In the genomic region with DNA sequence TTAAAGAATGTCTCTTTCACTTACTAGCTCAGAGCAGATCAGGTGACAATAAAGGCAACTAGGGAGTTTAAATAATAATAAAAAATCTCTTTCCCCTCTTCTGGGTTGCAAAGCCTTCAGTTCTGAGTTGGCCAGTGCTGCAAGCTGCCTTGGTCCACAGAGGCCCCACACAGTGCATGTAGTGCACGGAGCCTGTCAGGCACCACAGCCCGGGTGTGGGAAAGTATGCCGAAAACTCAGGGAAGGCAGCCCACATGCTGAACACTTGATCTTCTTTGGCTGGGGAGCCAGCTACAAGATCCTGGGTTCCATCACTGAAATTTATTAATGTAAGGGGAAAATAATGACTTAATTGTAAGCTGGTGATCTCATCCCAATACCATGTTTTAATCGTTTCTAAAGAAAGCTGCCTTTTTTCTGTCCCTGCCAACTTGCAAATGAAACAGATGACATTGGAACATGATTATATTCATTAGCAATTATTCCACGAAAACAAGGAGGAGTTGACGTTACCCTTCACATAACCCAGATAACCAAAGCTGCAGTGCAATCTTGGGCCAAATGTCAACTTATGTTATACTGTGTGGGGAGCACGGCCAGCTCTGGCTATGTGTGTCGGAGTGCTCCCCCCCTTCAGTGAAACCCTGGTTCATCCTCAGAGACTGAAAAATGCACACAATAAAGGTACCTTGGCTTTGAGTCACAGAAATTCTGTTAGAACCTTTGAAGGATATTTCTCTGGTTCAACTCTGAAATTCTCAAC, we compare ENCODE assay signal across 15 mouse cellular contexts.
DNase-seq lines count a peak whose midpoint lies in the region; ATAC-seq and TF ChIP-seq lines count a peak whose summit lies in the region.
"Had no signal": no experiment of that assay in that cellular context is flagged by ENCODE, and none has a peak within 500 bp of the region (broad histone marks: within the 10 kb centered on the region; RNA-seq: fewer than 3 reads in every experiment).

No protein-coding gene starts in this region.

- DNase-seq in forebrain, postnatal 0 days, result peak; percentile 21
- no peak for DNase-seq in forebrain, embryonic 10.5 days (ENCODE audit: extremely low spot score, low spot score)
- DNase-seq in hindbrain, postnatal 0 days (ENCODE audit: low spot score), result no peak
- no peak for DNase-seq in midbrain, embryonic 11.5 days (ENCODE audit: low spot score, missing footprints)
- DNase-seq in c-Kit-positive CD71-positive TER-119-positive erythroid progenitor cells, embryonic 14.5 days (ENCODE audit: low spot score), result no peak
- DNase-seq: cerebellum, adult 9-10 months; spleen, adult 18-20 months had no signal

- 31% methylated on average over 8 of the region's 8 CpGs for WGBS in forebrain, postnatal 0 days
- WGBS in forebrain, embryonic 10.5 days, result 83% methylated on average over 8 of the region's 8 CpGs
- WGBS in hindbrain, postnatal 0 days, result 45% methylated on average over 8 of the region's 8 CpGs
- 72% methylated on average over 8 of the region's 8 CpGs for WGBS in hindbrain, embryonic 13.5 days
- 64% methylated on average over 8 of the region's 8 CpGs for WGBS in midbrain, embryonic 16.5 days
- WGBS in midbrain, embryonic 11.5 days, result 78% methylated on average over 8 of the region's 8 CpGs
- WGBS in stomach, embryonic 15.5 days, result 48% methylated on average over 8 of the region's 8 CpGs

- H3K27ac ChIP-seq in forebrain, postnatal 0 days (ENCODE audit: low read depth, low read length), result no peak overlapping the region
- H3K27ac ChIP-seq in forebrain, embryonic 10.5 days, result no peak overlapping the region
- no peak overlapping the region for H3K27ac ChIP-seq in hindbrain, postnatal 0 days
- no peak overlapping the region for H3K27ac ChIP-seq in hindbrain, embryonic 13.5 days
- peak overlapping the region; percentile 22; the same call in 1 of the 2 replicates for H3K27ac ChIP-seq in midbrain, embryonic 16.5 days (ENCODE audit: low read length)
- no peak overlapping the region for H3K27ac ChIP-seq in midbrain, embryonic 11.5 days (ENCODE audit: low read depth, low read length)
- H3K27ac ChIP-seq in stomach, embryonic 15.5 days, result peak overlapping the region; percentile 59; the same call in 1 of the 2 replicates
- H3K27ac ChIP-seq: embryonic facial prominence, embryonic 13.5 days; hindbrain, embryonic 12.5 days; kidney, postnatal 0 days; liver, embryonic 15.5 days had no signal

- H3K9ac ChIP-seq in forebrain, postnatal 0 days, result no peak overlapping the region
- no peak overlapping the region for H3K9ac ChIP-seq in hindbrain, postnatal 0 days (replicated peaks; ENCODE audit: low read length)
- H3K9ac ChIP-seq in hindbrain, embryonic 13.5 days, result no peak overlapping the region
- H3K9ac ChIP-seq in midbrain, embryonic 16.5 days (ENCODE audit: low read depth, low read length), result no peak overlapping the region
- no peak overlapping the region for H3K9ac ChIP-seq in midbrain, embryonic 11.5 days (ENCODE audit: low read length)
- no peak overlapping the region for H3K9ac ChIP-seq in stomach, embryonic 15.5 days
- H3K9ac ChIP-seq: embryonic facial prominence, embryonic 13.5 days; hindbrain, embryonic 12.5 days; liver, embryonic 15.5 days had no signal

- no peak for TF ChIP-seq CTCF in forebrain, postnatal 0 days (IDR thresholded peaks at IDR 0.05; ENCODE audit: low read depth)
- no peak for TF ChIP-seq CTCF in hindbrain, postnatal 0 days (IDR thresholded peaks at IDR 0.05; ENCODE audit: low read depth)

- no peak overlapping the region for H3K4me3 ChIP-seq in forebrain, postnatal 0 days (ENCODE audit: low read depth, low read length)
- no peak overlapping the region for H3K4me3 ChIP-seq in forebrain, embryonic 10.5 days
- H3K4me3 ChIP-seq in hindbrain, postnatal 0 days (ENCODE audit: low read length), result no peak overlapping the region
- H3K4me3 ChIP-seq in hindbrain, embryonic 13.5 days, result no peak overlapping the region
- no peak overlapping the region for H3K4me3 ChIP-seq in midbrain, embryonic 16.5 days (ENCODE audit: low read depth, low read length)
- H3K4me3 ChIP-seq in midbrain, embryonic 11.5 days (ENCODE audit: low read depth, low read length), result no peak overlapping the region
- no peak overlapping the region for H3K4me3 ChIP-seq in stomach, embryonic 15.5 days (replicated peaks)
- H3K4me3 ChIP-seq: embryonic facial prominence, embryonic 13.5 days; hindbrain, embryonic 12.5 days; liver, embryonic 15.5 days; myocyte had no signal

- no peaks in the 10 kb centered on the region for H3K4me1 ChIP-seq in forebrain, postnatal 0 days (ENCODE audit: insufficient read depth)
- H3K4me1 ChIP-seq in forebrain, embryonic 10.5 days, result peaks cover 9% of the 10 kb centered on the region
- H3K4me1 ChIP-seq in hindbrain, postnatal 0 days (ENCODE audit: insufficient read depth, low read length), result peaks cover 7% of the 10 kb centered on the region
- peaks cover 13% of the 10 kb centered on the region for H3K4me1 ChIP-seq in hindbrain, embryonic 13.5 days (replicated peaks)
- peaks cover 7% of the 10 kb centered on the region for H3K4me1 ChIP-seq in midbrain, embryonic 16.5 days (ENCODE audit: control insufficient read depth, insufficient read depth, low read length)
- H3K4me1 ChIP-seq in midbrain, embryonic 11.5 days (ENCODE audit: control insufficient read depth, insufficient read depth, low read length), result peaks cover 2% of the 10 kb centered on the region; the same call in 1 of the 2 replicates
- peaks cover 5% of the 10 kb centered on the region; the same call in 1 of the 2 replicates for H3K4me1 ChIP-seq in stomach, embryonic 15.5 days
- H3K4me1 ChIP-seq: liver, embryonic 15.5 days had no signal

- no peak overlapping the region for H3K4me2 ChIP-seq in forebrain, postnatal 0 days (ENCODE audit: low read depth)
- H3K4me2 ChIP-seq in hindbrain, postnatal 0 days (ENCODE audit: low read depth, low read length), result no peak overlapping the region
- H3K4me2 ChIP-seq in hindbrain, embryonic 13.5 days, result no peak overlapping the region
- H3K4me2 ChIP-seq in midbrain, embryonic 16.5 days (ENCODE audit: low read length), result no peak overlapping the region
- no peak overlapping the region for H3K4me2 ChIP-seq in midbrain, embryonic 11.5 days
- no peak overlapping the region for H3K4me2 ChIP-seq in stomach, embryonic 15.5 days
- H3K4me2 ChIP-seq: embryonic facial prominence, embryonic 13.5 days; hindbrain, embryonic 12.5 days; liver, embryonic 15.5 days had no signal

- no peaks in the 10 kb centered on the region for H3K27me3 ChIP-seq in forebrain, postnatal 0 days (ENCODE audit: insufficient read depth, low read length)
- no peaks in the 10 kb centered on the region for H3K27me3 ChIP-seq in forebrain, embryonic 10.5 days (ENCODE audit: poor library complexity, severe bottlenecking)
- no peaks in the 10 kb centered on the region for H3K27me3 ChIP-seq in hindbrain, postnatal 0 days (ENCODE audit: insufficient read depth, low read length)
- no peaks in the 10 kb centered on the region for H3K27me3 ChIP-seq in hindbrain, embryonic 13.5 days
- no peaks in the 10 kb centered on the region for H3K27me3 ChIP-seq in midbrain, embryonic 16.5 days (ENCODE audit: control insufficient read depth, insufficient read depth, low read depth, low read length)
- no peaks in the 10 kb centered on the region for H3K27me3 ChIP-seq in midbrain, embryonic 11.5 days (ENCODE audit: control insufficient read depth, insufficient read depth, low read length)
- no peaks in the 10 kb centered on the region for H3K27me3 ChIP-seq in stomach, embryonic 15.5 days (replicated peaks)
- H3K27me3 ChIP-seq: embryonic facial prominence, embryonic 13.5 days; hindbrain, embryonic 12.5 days; liver, embryonic 15.5 days had no signal

- no peaks in the 10 kb centered on the region for H3K36me3 ChIP-seq in forebrain, postnatal 0 days (ENCODE audit: insufficient read depth)
- no peaks in the 10 kb centered on the region for H3K36me3 ChIP-seq in forebrain, embryonic 10.5 days (replicated peaks)
- no peaks in the 10 kb centered on the region for H3K36me3 ChIP-seq in hindbrain, postnatal 0 days (ENCODE audit: insufficient read depth, low read length)
- no peaks in the 10 kb centered on the region for H3K36me3 ChIP-seq in hindbrain, embryonic 13.5 days
- no peaks in the 10 kb centered on the region for H3K36me3 ChIP-seq in midbrain, embryonic 16.5 days (ENCODE audit: control insufficient read depth, insufficient read depth, low read length)
- no peaks in the 10 kb centered on the region for H3K36me3 ChIP-seq in midbrain, embryonic 11.5 days (ENCODE audit: control insufficient read depth, insufficient read depth, low read length)
- H3K36me3 ChIP-seq in stomach, embryonic 15.5 days, result no peaks in the 10 kb centered on the region
- H3K36me3 ChIP-seq: embryonic facial prominence, embryonic 13.5 days; hindbrain, embryonic 12.5 days; liver, embryonic 15.5 days had no signal

- H3K9me3 ChIP-seq in forebrain, postnatal 0 days (ENCODE audit: low read length), result no peaks in the 10 kb centered on the region
- no peaks in the 10 kb centered on the region for H3K9me3 ChIP-seq in forebrain, embryonic 10.5 days
- no peaks in the 10 kb centered on the region for H3K9me3 ChIP-seq in hindbrain, postnatal 0 days (ENCODE audit: low read length)
- H3K9me3 ChIP-seq in hindbrain, embryonic 13.5 days, result no peaks in the 10 kb centered on the region
- no peaks in the 10 kb centered on the region for H3K9me3 ChIP-seq in midbrain, embryonic 16.5 days (replicated peaks; ENCODE audit: control insufficient read depth, low read length, poor library complexity, severe bottlenecking)
- H3K9me3 ChIP-seq in midbrain, embryonic 11.5 days (ENCODE audit: control insufficient read depth, low read length), result no peaks in the 10 kb centered on the region
- H3K9me3 ChIP-seq in stomach, embryonic 15.5 days, result no peaks in the 10 kb centered on the region
- H3K9me3 ChIP-seq: embryonic facial prominence, embryonic 13.5 days; hindbrain, embryonic 12.5 days; liver, embryonic 15.5 days had no signal

- ATAC-seq in forebrain, postnatal 0 days, result no peak; the same call in 1 of the 2 replicates
- ATAC-seq in hindbrain, postnatal 0 days, result peak; percentile 64
- no peak for ATAC-seq in hindbrain, embryonic 13.5 days (ENCODE audit: low FRiP score)
- peak; percentile 63; the same call in 1 of the 2 replicates for ATAC-seq in midbrain, embryonic 16.5 days
- ATAC-seq in midbrain, embryonic 11.5 days (ENCODE audit: low FRiP score), result no peak
- peak; percentile 63; the same call in 1 of the 2 replicates for ATAC-seq in stomach, embryonic 15.5 days (ENCODE audit: insufficient read depth, low FRiP score, low read depth)

Comparison
In these comparisons a context has a peak if more than half of its experiments do, and no peak if none do; other contexts are left out.
1. ATAC-seq: peak in hindbrain, postnatal 0 days (single experiment), midbrain, embryonic 16.5 days (single experiment) and stomach, embryonic 15.5 days (single experiment); none in forebrain, postnatal 0 days (single experiment), hindbrain, embryonic 13.5 days (single experiment) and midbrain, embryonic 11.5 days (single experiment).
2. H3K27ac ChIP-seq: peak in midbrain, embryonic 16.5 days (single experiment) and stomach, embryonic 15.5 days (single experiment); none in forebrain, postnatal 0 days (single experiment), forebrain, embryonic 10.5 days (single experiment), hindbrain, postnatal 0 days (single experiment), hindbrain, embryonic 13.5 days (single experiment) and midbrain, embryonic 11.5 days (single experiment).